Mouse (Mus musculus): Measurements from ENCODE around the gene Sufu.

DNA sequence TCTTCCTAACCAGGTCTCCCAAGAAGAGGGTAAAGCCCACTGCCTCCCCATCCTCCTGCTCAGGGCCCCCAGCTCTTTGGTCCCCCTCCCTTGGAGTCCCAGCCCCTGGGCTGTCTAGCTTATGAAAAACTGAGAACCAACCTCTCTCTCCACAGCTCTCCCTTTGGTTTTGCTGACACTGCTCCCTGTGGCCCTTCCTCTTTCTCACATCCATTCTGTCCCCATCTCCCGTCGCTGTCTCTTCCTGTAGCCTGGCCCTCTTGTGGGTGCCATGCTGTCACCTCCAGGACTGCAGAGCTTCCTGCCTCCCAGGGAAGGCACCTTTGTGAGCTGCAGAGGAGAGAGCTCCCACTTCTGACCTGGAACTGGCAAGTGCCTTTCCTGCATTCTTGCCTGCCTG is 90.0 kb downstream of the Sufu start:
- TF ChIP-seq CTCF (IDR thresholded peaks at IDR 0.05) (no peak), POLR2A (IDR thresholded peaks at IDR 0.05; ENCODE audit: insufficient read depth, low read depth, low read length) (no peak)

All from heart, adult 2 months (tissue).